Mouse (Mus musculus): ENCODE measurements around the gene Grem1. TPM values are rescaled to one million over a fixed set of nuclear protein-coding genes. Genes with fewer than 3 reads are reported as not detected.
A peak's percentile ranks its signal among the peaks of the same experiment; 100 is the strongest.

The Grem1 gene
- polyA plus RNA-seq, 1 experiment from 2014 or later: not detected

GRCm38 (mm10) chr2:113781107-113781506 is 22.7 kb upstream of the Grem1 start:
- ATAC-seq (no peak), DNase-seq (no peak)
- H3K36me3 ChIP-seq (replicated peaks; ENCODE audit: insufficient read depth, low read length): no peaks in the 10 kb centered on the region
- no peak overlapping the region for H3K9ac ChIP-seq (replicated peaks)
- H3K4me3 ChIP-seq (ENCODE audit: low read depth, low read length): no peak overlapping the region
- no peak overlapping the region for H3K27ac ChIP-seq (ENCODE audit: low read depth)
- H3K27me3 ChIP-seq (ENCODE audit: insufficient read depth, low read length): no peaks in the 10 kb centered on the region
- no peaks in the 10 kb centered on the region for H3K4me1 ChIP-seq (ENCODE audit: insufficient read depth)
- TF ChIP-seq CTCF (IDR thresholded peaks at IDR 0.05; ENCODE audit: low read depth): no peak
- TF ChIP-seq EP300 (IDR thresholded peaks at IDR 0.05; ENCODE audit: low read depth): no peak
- WGBS (ENCODE audit: insufficient replicate concordance): 71% methylated on average over 5 of the region's 5 CpGs
- H3K9me3 ChIP-seq (ENCODE audit: low read length): no peaks in the 10 kb centered on the region
- H3K4me2 ChIP-seq (ENCODE audit: low read depth, low read length): no peak overlapping the region

- Histone ChIP-seq H3K4me2 (ENCODE audit: low read depth, low read length) (no peak overlapping the region), H3K9ac (replicated peaks) (no peak overlapping the region), H3K36me3 (replicated peaks; ENCODE audit: insufficient read depth, low read length) (no peaks in the 10 kb centered on the region), H3K4me3 (ENCODE audit: low read depth, low read length) (no peak overlapping the region), H3K27ac (ENCODE audit: low read depth) (no peak overlapping the region), H3K27me3 (ENCODE audit: insufficient read depth, low read length) (no peaks in the 10 kb centered on the region), H3K9me3 (ENCODE audit: low read length) (no peaks in the 10 kb centered on the region), H3K4me1 (ENCODE audit: insufficient read depth) (0 out of 2 replicates have a peak, but pooled peaks cover 2% of the 10 kb centered on the region)
- TF ChIP-seq EP300 (IDR thresholded peaks at IDR 0.05; ENCODE audit: low read depth): no peak
- TF ChIP-seq CTCF (IDR thresholded peaks at IDR 0.05; ENCODE audit: low read depth): no peak
- no peak for DNase-seq
- 77% methylated on average over 3 of the region's 3 CpGs for WGBS (ENCODE audit: insufficient replicate concordance)
- no peak for ATAC-seq
Observed at GRCm38 (mm10) chr2:113779336-113779735, 20.9 kb upstream of the Grem1 start.

- TF ChIP-seq CTCF (IDR thresholded peaks at IDR 0.05; ENCODE audit: low read depth) (no peak), EP300 (IDR thresholded peaks at IDR 0.05; ENCODE audit: low read depth) (no peak)
- Histone ChIP-seq H3K4me2 (ENCODE audit: low read depth, low read length) (no peak overlapping the region), H3K4me3 (ENCODE audit: low read depth, low read length) (no peak overlapping the region), H3K27ac (ENCODE audit: low read depth) (no peak overlapping the region), H3K36me3 (replicated peaks; ENCODE audit: insufficient read depth, low read length) (no peaks in the 10 kb centered on the region), H3K9ac (replicated peaks) (no peak overlapping the region), H3K27me3 (ENCODE audit: insufficient read depth, low read length) (no peaks in the 10 kb centered on the region), H3K9me3 (ENCODE audit: low read length) (no peaks in the 10 kb centered on the region), H3K4me1 (ENCODE audit: insufficient read depth) (0 out of 2 replicates have a peak, but pooled peaks cover 2% of the 10 kb centered on the region)
- WGBS (ENCODE audit: insufficient replicate concordance): 61% methylated on average over 6 of the region's 6 CpGs
- DNase-seq: no peak
- ATAC-seq: no peak
Observed at GRCm38 (mm10) chr2:113778036-113778435, 19.6 kb upstream of the Grem1 start.

GRCm38 (mm10) chr2:113776297-113776696 is 17.9 kb upstream of the Grem1 start:
- TF ChIP-seq EP300 (IDR thresholded peaks at IDR 0.05; ENCODE audit: low read depth): no peak
- no peak for TF ChIP-seq CTCF (IDR thresholded peaks at IDR 0.05; ENCODE audit: low read depth)
- Histone ChIP-seq H3K27me3 (ENCODE audit: insufficient read depth, low read length) (no peaks in the 10 kb centered on the region), H3K4me1 (ENCODE audit: insufficient read depth) (0 out of 2 replicates have a peak, but pooled peaks cover 2% of the 10 kb centered on the region), H3K36me3 (replicated peaks; ENCODE audit: insufficient read depth, low read length) (no peaks in the 10 kb centered on the region), H3K27ac (ENCODE audit: low read depth) (no peak overlapping the region), H3K9ac (replicated peaks) (no peak overlapping the region), H3K4me2 (ENCODE audit: low read depth, low read length) (no peak overlapping the region), H3K4me3 (ENCODE audit: low read depth, low read length) (no peak overlapping the region), H3K9me3 (ENCODE audit: low read length) (no peaks in the 10 kb centered on the region)
- DNase-seq (no peak), ATAC-seq (no peak)
- 80% methylated on average over 3 of the region's 3 CpGs for WGBS (ENCODE audit: insufficient replicate concordance)

GRCm38 (mm10) chr2:113774150-113774805 is 15.8 kb upstream of the Grem1 start:
- TF ChIP-seq EP300 (IDR thresholded peaks at IDR 0.05; ENCODE audit: low read depth) (no peak), CTCF (IDR thresholded peaks at IDR 0.05; ENCODE audit: low read depth) (no peak)
- H3K4me3 ChIP-seq (ENCODE audit: low read depth, low read length): no peak overlapping the region
- ATAC-seq (0 out of 2 replicates have a peak, but pooled peaks have one; percentile 41), DNase-seq (no peak)
- no peaks in the 10 kb centered on the region for H3K36me3 ChIP-seq (replicated peaks; ENCODE audit: insufficient read depth, low read length)
- H3K9me3 ChIP-seq (ENCODE audit: low read length): no peaks in the 10 kb centered on the region
- H3K9ac ChIP-seq (replicated peaks): no peak overlapping the region
- no peak overlapping the region for H3K27ac ChIP-seq (ENCODE audit: low read depth)
- H3K27me3 ChIP-seq (ENCODE audit: insufficient read depth, low read length): no peaks in the 10 kb centered on the region
- 0 out of 2 replicates have a peak overlapping the region, but pooled peaks have one; percentile 6 for H3K4me2 ChIP-seq (ENCODE audit: low read depth, low read length)
- WGBS (ENCODE audit: insufficient replicate concordance): 48% methylated on average over 6 of the region's 6 CpGs
- H3K4me1 ChIP-seq (ENCODE audit: insufficient read depth): 0 out of 2 replicates have a peak, but pooled peaks cover 2% of the 10 kb centered on the region

GRCm38 (mm10) chr2:113768541-113769303 is 10.3 kb upstream of the Grem1 start:
- Histone ChIP-seq H3K27ac (ENCODE audit: low read depth) (no peak overlapping the region), H3K9ac (replicated peaks) (no peak overlapping the region)

More at GRCm38 (mm10) chr2:113768541-113769303, 10.3 kb upstream of the Grem1 start:
- DNase-seq: no peak
- Histone ChIP-seq H3K4me2 (ENCODE audit: low read depth, low read length) (no peak overlapping the region), H3K36me3 (replicated peaks; ENCODE audit: insufficient read depth, low read length) (no peaks in the 10 kb centered on the region), H3K27me3 (ENCODE audit: insufficient read depth, low read length) (no peaks in the 10 kb centered on the region), H3K9me3 (ENCODE audit: low read length) (no peaks in the 10 kb centered on the region), H3K4me3 (ENCODE audit: low read depth, low read length) (no peak overlapping the region), H3K4me1 (ENCODE audit: insufficient read depth) (no peaks in the 10 kb centered on the region)
- no peak for ATAC-seq
- 81% methylated on average over 8 of the region's 8 CpGs for WGBS (ENCODE audit: insufficient replicate concordance)
- TF ChIP-seq CTCF (IDR thresholded peaks at IDR 0.05; ENCODE audit: low read depth) (no peak), EP300 (IDR thresholded peaks at IDR 0.05; ENCODE audit: low read depth) (no peak)
